Mouse (Mus musculus) kidney, adult 2 months (tissue): ENCODE results near the gene Tmem236.

Experiments used
- CTCF ChIP-seq: fragments of 200-500 bp; conservative IDR thresholded peaks from 2 replicates; pipeline ENCODE4 v1.5.1; 2011; ENCODE audit warnings: low read depth, mild to moderate bottlenecking, control low read depth, low read length, moderate library complexity, mixed read lengths; ENCODE audit not compliant: insufficient read depth, insufficient read length
- POLR2A ChIP-seq: fragments of 200-500 bp; IDR thresholded peaks from one replicate; pipeline ENCODE4 v1.6.1; 2011; ENCODE audit warnings: low read depth, low read length, control low read depth

GRCm38 (mm10) chr2:14258345-14258850, 84.1 kb downstream of the Tmem236 start:
- TF ChIP-seq POLR2A = no peak
- no peak for TF ChIP-seq CTCF
